Mouse (Mus musculus): Measurements from ENCODE around the gene Ercc8.

The Ercc8 gene

DNA sequence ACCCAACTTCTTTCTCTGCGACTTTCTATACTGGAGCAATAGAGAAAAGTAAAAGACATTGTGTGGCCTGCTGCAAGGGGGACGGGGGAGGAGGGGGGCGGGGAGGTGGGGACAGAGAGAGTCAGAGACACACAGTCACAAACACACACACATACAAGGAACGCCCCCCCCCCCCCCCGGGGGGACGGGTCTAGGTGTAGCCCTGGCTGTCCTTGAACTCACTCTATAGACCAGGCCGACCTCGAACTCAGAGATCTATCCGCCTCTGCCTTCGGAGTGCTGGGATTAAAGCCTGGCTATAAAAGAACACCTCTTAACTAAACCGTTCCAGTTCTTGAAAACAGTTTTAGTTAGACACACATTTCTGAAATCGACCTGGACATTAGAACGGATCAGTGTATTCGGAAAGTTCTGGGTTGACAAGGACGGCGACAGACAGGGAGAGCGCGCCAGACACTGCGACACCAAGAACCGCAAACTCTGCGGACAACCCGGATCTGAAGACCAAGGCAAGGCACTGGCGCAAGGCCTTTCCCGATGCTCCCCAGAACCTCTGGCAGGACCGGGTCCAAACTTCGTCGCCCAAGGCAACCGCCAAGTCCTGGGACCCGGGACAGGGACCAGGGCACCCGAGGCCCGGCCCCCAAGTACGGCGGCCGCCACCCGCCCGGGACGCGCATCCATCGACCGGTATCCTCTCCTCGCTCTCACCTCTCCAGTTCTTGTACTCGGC lies 633 bp upstream of the Ercc8 start:
- no peak for DNase-seq

DNA sequence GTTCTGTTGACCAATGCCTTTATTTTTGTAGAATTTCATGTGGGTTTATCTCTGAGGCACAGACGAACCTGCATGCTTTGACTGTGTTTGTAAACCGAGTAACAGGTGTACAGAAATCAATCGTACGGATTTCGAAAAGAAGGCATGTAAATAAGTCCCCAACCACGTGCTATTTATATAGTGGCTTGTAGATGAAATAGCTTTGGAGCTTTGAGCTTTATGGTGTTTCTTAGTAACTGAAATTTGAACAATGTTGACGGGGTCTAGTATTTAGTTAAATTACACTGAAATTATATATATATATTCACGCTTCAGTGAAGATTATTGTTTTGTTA lies 677 bp downstream of the Ercc8 start:
- no peak for DNase-seq

DNA sequence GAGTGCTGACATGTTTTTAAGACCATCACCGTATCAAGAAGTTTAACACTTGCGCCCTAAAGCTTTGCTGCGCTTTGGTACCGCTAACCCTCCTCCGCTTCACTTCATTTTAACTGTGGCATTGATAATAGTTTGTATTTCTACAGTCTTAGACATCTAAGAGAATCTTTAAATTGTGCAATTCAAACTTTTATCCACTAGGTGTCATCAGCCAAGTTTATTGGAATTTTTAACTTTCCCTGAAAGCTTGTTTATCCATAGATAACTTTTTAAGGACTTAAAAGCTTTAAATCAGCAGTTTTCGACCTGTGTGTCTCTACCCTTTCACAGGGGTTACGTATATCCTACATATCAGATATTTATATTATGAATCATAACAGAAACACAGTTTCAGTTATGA lies 1.4 kb downstream of the Ercc8 start:
- peak in 1 of 2 experiments; percentile 4 for DNase-seq

DNA sequence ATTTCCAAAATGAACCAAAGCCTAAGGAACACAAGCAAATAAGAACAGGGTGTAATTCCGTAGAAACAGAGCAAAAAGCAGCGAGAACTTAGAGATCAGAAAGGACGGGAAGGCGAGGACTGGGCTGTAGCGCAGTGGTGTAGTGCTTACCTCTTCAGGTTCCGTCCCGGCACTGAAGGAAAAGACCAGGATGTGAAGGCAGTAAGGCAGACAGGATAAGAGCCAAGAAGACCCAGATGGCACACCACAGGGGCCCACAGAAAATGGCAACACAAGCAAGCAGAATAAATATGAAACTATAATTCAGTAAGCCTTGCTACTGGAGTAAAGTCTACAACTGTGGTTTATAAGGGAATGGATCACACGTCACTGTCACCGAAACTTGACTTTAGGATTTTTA lies 5.4 kb downstream of the Ercc8 start:
- DNase-seq, result no peak

DNA sequence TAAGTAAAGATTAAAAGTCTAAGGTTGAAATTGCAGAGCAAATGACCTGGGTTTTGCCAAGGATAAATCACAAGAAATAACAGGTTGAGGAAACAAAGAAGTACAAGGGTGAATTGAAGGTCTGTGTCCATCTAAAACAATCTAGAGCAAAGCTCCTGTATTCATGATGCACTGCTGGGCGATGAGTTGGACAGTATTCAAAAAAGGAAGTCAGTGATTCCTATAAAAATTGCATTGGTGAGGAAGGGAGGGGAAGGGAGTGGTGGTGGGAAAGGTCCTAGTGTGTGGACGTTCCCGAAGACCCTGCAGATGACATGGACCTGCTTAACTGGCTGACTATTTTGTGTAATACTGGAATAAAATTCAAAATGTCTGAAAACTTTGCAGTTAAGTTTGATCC lies 6.1 kb downstream of the Ercc8 start:
- DNase-seq, result no peak

DNA sequence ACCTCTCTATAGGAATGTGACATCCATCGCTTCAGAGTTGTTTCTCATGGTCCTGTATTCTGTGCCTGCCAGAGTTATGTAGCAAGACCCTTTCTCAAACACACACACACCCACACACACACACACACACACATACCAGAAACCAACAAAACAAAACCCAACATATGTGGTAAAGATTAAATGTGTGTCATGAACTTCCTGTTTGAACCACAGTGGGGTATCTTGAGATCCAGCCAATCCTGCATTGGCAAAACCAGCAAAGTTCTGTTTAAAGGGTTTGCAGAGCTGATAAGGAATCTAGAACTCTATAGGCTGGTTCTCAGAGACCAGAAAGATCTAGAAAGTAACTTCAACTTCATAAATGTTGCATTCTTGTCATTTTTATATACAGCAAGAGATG lies 11.5 kb downstream of the Ercc8 start:
- DNase-seq, result no peak

DNA sequence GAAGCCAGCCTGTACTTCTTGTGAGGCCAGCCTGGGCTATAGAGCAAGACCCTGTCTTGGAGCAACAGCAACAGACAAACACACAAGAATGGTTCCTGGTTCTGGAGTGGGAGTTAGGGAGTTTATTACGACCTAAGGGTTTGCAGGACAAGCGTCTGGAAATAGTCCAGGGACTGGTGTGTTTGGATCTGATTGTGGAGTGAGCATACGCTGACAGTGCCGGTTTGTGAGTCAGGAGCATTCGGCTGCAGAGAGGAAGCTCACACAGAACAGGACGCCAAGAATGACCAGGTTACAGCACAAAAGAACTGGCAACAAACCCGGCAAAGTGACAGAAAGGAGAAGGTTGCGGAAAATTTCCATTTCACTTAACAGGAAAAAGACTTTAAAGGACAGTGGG lies 12.0 kb downstream of the Ercc8 start:
- DNase-seq, result no peak

DNA sequence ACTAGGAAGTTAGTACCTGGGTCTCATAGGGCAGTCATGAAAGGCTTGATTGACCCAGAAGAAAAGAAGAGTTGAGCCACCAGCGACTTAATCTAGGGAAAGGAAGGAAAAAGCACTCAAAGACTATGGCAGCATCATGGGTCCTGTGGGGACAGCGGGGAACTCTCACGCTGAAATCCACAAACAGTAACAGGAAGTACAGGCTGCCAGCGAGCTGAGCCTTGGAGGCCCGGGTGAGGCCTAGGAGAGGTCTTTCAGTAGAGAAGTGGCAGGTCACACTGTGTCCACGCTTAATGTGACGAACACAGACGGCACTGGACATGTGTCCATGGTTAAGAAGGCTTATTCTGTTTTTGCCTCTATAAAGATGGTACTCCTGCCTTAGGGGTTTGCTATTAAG lies 21.1 kb downstream of the Ercc8 start:
- DNase-seq, result no peak

DNA sequence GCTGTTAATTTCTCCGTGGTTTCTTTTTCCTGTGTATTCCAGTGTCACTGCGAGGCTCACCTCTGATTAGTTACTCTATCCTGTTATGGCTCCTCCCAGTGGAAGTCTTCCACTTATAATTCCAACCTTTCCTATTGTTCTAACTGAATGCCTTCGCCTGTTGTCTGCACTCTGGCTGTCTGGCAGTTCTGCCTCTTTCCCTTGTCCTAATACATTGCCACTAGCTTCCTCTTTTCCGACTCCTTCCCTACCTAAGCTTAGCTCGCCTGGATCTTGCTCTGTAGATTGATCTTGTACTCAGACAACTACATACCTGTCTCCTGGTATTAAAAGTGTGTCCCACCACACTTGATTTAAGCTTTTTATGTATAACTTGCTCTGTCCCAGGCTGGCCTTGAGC lies 22.3 kb downstream of the Ercc8 start:
- DNase-seq, result no peak

DNA sequence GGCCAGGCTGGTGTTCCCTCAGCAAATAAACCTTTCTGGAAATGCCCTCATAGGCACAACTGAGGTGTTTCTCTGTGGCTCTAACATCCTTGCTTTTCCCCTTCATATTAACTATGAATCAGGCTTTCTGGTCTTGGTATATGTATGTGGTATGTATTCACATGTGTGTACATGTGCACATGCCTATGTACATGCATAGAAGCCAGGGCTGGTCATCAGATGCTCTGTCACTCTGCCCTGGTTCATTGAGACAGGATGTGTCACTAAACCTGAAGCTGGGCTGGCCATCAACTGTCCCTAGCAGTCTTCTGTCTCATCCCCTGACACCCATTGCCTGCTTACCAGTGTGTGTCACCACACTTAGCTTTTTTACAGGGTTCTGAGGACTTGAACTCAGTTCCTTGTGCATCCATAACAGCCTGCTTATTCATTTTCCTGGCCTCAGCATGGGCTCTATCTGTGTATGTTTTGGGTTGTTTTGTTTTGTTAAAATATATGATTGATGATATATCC lies 26.3 kb downstream of the Ercc8 start:
- no peak for DNase-seq

DNA sequence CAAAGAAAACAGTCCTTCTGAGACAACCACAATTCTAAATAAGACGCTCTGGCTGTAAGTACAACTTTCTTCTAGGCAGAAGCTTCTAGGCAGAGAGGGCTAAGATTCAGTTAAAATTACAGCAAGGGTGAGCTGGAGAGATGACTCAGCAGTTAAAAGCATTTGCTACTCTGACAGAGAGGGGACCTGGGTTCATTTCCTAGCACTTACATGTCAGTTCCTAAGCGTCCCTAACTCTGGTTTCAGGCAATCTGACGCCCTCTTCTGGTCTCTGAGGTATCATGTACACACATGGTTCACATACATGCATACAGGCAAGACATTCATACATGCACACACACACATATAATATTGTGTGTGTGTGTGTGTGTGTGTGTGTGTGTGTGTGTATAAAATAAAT lies 27.0 kb downstream of the Ercc8 start:
- DNase-seq, result no peak

DNA sequence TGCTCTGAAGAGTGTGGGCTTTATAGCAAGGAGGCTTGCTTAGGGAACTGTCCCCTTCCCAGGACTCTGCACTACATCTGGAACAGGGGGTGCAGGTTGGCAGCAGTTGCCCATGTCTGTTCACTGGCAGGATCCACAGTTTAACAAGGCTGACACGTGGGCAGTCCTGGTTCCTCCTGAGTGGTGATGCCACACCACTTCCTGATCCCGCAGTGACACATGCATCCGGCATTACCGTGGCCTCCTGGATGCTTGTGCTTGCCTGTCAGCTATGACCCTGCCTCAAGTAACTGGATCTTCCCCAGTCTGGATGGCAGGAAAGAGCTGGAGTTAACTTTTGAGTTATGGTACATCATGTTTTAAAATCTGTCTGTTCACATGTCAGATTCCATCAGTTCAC lies 29.5 kb downstream of the Ercc8 start:
- no peak for DNase-seq

DNA sequence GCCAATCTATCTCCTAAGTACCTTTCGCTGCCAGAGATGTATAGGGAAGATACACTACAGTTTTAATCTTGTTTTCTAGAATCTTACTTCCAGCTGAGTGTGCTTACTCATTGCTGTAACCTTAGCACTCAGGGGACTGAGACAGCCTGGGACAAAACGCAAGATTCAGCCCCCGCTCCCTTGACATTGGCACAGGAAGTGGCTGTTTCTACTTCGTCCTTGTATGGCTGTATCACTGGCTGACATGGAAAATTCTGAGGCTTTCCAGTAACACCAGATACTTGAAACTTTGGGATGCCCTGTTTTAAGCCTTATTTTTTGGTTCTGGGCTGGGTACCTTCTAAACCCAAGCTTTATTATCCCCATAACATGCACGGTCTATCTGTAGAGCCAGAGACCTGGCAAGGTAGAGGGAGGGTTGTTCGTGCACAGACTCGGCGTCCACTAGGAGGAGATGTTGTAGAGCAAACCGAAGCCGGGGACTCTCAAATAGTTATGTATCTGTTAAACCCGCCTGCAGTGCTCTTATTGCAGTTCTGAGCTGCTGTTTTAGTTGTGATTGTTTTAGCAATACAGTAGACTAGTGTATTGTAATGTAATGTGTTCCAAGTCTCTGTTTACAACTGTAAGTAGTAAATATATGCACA lies 32.7 kb downstream of the Ercc8 start:
- peak; percentile 4 to 11 for DNase-seq

DNA sequence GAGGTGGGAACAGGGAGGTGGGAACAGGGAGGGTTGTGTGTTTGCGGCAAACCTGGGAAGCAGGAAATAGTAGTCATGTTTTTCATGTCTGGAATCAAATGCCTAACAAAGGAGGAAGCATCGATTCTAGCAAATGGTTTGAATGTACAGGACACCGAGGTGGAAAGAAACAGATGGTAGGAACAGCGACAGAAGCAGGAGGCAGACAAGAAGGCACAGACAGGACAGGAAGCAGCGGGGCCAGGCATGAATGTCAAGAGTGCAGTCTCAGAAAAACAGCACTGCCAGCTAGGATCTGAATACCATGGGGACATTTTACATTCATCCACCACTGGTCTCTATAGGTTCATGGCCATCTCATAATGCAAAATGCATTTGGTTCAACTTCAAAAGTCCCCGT lies 36.9 kb downstream of the Ercc8 start:
- DNase-seq, result no peak

DNA sequence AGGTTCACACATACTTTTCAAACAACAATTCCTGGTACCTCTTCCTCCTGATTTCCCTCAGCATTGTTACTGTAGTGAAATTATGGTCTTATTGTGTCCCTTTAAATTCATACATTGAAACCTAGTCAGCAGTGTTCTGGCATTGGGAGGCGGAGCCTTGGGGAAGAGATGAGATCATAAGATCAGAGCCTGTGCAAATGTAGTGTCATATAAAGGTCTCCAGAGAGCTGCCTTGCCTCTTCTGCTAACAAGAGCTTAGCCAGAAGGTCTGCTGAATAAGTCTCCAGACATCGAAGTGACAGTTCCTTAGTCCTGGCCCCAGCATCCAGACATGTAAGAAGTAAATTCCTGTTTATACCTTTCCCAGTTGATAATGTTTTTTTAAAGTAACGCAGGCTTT lies 46.3 kb downstream of the Ercc8 start:
- DNase-seq, result no peak

DNA sequence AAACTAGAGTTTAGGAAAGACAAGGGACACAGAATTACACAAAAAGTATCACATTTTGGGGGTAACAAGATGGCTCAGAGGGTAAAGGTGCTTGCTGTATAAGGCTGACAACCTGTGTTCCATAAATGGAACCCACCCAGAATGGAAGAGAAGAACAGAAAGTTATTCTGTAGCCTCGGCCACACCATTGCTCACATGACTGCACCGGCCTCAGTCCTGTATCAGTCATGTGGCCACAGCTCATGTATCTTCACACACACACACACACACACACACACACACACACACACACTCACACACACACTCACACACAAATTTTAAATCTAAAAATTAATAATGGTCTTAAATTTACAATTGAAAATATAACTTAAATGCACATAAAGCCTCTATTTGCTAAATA lies 48.9 kb downstream of the Ercc8 start:
- DNase-seq, result no peak

DNA sequence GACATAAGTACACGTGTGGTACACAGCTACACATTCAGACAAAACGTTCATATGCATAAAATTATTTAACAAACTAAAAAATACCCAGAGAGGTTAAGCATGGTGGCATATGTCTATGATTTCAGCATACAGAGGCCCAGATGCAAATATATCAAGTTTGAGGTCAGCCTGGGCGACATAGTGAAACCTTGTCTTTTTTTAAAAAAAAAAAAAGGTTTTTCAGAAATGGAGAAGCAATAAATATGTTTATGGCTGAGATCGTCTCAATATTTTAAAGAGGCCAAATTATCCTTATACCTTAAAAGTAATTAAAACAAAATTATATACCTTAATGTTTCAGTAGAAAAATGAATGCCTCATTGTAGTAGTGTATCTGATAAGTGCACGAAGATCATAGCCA lies 49.6 kb downstream of the Ercc8 start:
- no peak for DNase-seq

DNA sequence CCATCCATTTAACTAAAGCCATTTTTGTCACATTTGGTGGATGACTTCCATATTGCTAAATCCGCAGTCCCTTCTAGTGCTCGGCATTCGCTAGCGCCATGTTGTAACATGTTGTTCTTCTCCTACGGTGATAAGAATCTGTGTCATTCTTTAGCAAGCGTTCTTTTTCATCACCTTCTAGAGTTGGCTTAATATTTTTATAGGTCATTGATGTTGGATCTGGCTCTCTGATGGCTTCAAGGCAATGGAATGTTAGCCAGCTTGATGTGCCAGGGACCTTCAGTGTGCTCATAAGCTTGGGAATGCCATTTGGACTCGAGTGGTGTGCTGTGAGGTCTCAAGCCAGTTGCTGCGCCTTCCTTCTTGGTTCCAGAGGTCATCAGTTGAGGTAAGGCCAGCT lies 52.4 kb downstream of the Ercc8 start:
- DNase-seq, result no peak

DNA sequence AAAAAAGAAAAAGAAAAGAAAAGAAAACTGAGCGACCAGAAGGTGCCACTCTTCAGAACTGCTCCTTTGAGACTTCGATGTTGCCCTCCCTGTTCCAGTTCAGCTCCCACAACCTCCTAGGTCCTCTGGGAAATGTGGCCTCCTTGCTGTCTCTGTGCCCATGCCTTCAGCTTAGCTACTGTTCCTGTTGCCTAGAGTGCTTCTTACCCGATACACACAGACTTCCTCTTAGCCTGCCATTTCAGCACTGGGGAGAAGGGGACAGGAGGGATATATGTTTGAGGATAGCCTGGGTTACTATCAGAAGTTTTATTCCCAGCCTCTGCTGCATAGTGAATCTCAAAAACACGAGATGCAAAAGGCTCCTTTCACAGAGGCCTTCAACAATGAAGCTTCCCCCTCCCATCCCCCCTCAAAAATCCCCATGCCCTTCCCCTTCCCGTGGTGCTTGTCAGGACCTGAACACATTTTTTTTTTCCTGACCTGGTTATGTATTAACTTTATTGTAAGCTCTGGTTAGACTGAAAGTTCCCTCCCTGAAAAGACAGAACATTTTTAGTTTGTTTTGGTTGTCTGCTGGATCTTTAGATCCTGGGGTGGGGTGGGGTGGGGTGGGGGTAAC lies 54.0 kb downstream of the Ercc8 start:
- DNase-seq, result no peak

DNA sequence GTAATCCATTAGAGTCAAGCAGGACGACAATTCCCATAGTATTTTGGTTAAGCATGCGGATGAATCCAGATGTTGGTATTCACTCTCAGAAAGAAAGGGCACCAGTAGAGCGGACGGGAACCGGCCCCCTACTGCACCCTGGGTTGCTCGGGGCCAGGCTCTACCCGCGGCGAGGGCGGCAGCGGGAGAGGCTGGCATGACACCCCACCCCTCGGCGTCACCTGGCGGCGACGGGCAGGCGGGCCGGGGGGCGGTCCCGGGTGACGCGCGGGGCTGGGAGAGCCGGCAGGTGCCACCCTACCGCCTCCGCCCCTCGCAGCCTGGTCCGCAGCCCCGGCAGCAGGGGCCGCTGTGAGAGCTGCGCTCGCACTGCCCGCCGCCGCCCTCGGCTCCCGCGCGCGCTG lies 55.6 kb downstream of the Ercc8 start, which contains the start of gene Elovl7:
Gene Elovl7 (plus strand): TSS at position 324 of the 404 bp plus-strand sequence.
- DNase-seq, result peak; percentile 78 to 79

DNA sequence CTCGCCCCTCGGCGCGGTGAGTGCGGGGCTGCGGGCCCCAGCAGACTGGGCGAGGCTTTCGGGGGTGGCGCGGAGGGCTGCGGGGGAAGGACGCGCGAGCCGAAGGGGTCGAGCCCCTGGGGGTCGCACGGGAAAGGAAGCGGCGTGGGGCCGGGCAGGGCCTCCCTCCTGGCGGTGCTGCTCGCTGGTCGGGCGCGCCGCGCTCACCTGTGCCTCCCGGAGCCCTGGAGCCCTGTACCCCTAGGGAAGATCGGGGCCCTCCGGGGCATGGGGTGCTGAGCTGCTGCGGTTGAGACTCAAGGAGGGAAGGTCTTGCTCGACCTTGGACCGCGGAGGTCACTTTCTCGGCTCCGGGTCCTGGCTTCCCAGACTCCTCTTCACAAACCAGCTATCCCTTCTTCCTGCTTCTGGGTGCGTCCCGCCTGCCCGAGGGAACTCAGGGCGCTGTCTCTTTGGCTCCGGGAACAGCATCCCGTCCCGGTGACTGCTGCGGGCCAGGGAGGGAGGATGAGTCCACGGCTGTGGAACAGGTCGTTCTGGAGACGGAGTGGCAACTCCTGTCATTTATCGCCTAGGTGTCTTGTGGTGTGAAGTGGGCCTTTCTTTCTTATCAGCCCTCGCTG lies 56.1 kb downstream of the Ercc8 start:
- DNase-seq, result peak in 1 of 2 experiments; percentile 29

DNA sequence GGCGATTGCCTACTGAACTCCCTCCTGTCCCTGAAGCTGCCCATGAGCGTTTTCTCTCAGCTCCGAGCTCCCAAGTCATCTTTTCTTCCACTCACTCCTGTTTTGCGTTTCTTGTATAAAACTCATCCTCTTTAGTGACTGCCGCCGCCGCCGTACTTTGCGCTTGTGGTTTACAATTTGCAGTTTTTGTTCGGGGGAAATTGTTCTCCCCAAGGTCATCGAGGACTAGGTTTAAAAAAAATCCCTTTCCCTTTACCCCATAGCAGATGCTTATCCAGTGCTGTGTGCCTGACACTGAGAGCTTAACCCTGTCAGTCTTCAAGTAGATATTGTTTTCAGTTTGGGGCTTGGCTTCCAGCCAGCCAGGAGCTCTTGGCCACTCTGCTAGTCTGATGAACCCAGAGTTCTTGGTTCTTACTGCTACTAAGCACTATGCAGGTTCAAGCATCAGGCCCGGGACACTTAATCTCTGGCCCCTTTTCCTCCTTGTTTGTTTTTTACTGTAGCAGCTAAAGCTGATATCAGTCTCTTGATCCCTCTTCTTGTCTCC lies 56.8 kb downstream of the Ercc8 start:
- no peak for DNase-seq

DNA sequence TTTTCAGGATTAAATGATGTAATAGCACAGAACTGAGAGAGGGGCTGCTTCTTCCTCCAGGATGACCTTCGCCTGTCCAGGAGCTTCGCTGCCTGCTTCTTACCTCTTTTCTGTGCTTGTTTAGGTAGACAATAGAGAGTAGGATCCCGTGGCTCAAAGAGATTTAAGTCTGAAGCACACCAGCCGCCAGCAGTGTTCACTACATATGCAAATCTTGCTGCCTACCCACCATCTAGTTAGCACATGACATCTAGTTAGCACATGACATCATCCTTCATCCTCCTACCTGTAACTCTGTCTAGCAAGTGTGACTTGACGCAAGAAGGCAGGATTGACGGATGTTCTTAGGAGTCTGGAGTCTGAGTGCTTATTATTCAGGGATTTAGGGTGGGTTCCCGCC lies 61.2 kb downstream of the Ercc8 start:
- DNase-seq, result no peak

DNA sequence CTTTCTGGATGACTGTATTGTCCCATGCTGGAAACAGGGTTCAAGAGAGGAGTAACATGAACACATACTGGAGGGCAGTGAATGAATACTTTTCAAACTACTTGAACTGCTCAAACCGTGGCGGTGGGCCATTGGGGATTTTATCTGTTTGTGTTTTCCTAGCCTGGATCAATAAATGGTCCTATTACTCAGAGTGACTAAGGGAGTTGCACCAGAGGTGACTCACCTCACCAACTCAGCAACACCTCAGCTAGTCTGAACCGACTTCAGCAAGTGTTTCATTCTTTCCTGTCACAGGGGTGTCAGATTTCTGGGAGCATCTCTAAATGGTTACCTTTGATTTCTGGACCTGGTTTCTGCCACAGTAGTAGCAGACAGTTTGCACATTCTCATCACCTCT lies 70.7 kb downstream of the Ercc8 start:
- no peak for DNase-seq

All from B cell, adult 2 months (primary cell).